Mouse (Mus musculus): Measurements from ENCODE around the gene Auts2. TPM values are rescaled to one million over a fixed set of nuclear protein-coding genes. Genes with fewer than 3 reads are reported as not detected.

Auts2 gene
- polyA plus RNA-seq, 1 experiment from 2014 or later, result 0.03 TPM

GRCm38 (mm10) chr5:131869711-131870499 lies 673.2 kb downstream of the Auts2 start:
- WGBS (ENCODE audit: missing documents), result 95% methylated on average over 11 of the region's 11 CpGs
- H3K4me3 ChIP-seq (ENCODE audit: inconsistent target), result no peak overlapping the region
- H3K79me2 ChIP-seq (ENCODE audit: inconsistent target), result no peaks in the 10 kb centered on the region
- H3K27ac ChIP-seq, result no peak overlapping the region
- H3K36me3 ChIP-seq (ENCODE audit: inconsistent target), result no peaks in the 10 kb centered on the region

GRCm38 (mm10) chr5:131865200-131865599 lies 677.9 kb downstream of the Auts2 start:
- no peak overlapping the region for H3K4me3 ChIP-seq (ENCODE audit: inconsistent target)
- H3K27ac ChIP-seq, result no peak overlapping the region
- no peaks in the 10 kb centered on the region for H3K79me2 ChIP-seq (ENCODE audit: inconsistent target)
- WGBS (ENCODE audit: missing documents), result 86% methylated on average over 5 of the region's 5 CpGs
- H3K36me3 ChIP-seq (ENCODE audit: inconsistent target), result no peaks in the 10 kb centered on the region

- Histone ChIP-seq H3K79me2 (ENCODE audit: inconsistent target) (no peaks in the 10 kb centered on the region), H3K27ac (no peak overlapping the region), H3K4me3 (ENCODE audit: inconsistent target) (no peak overlapping the region), H3K36me3 (ENCODE audit: inconsistent target) (no peaks in the 10 kb centered on the region)
- WGBS (ENCODE audit: missing documents), result 96% methylated on average over 5 of the region's 5 CpGs
Measured at GRCm38 (mm10) chr5:131857976-131858375, 685.2 kb downstream of the Auts2 start.

- Histone ChIP-seq H3K4me3 (ENCODE audit: inconsistent target) (no peak overlapping the region), H3K27ac (no peak overlapping the region), H3K79me2 (ENCODE audit: inconsistent target) (no peaks in the 10 kb centered on the region), H3K36me3 (ENCODE audit: inconsistent target) (no peaks in the 10 kb centered on the region)
- WGBS (ENCODE audit: missing documents), result 27% methylated on average over 8 of the region's 8 CpGs
Measured at GRCm38 (mm10) chr5:131855358-131855757, 687.8 kb downstream of the Auts2 start.

GRCm38 (mm10) chr5:131851597-131852453 lies 691.3 kb downstream of the Auts2 start:
- WGBS (ENCODE audit: missing documents), result 92% methylated on average over 20 of the region's 20 CpGs
- no peaks in the 10 kb centered on the region for H3K36me3 ChIP-seq (ENCODE audit: inconsistent target)
- H3K4me3 ChIP-seq (ENCODE audit: inconsistent target), result no peak overlapping the region
- H3K79me2 ChIP-seq (ENCODE audit: inconsistent target), result no peaks in the 10 kb centered on the region
- H3K27ac ChIP-seq, result no peak overlapping the region

- Histone ChIP-seq H3K36me3 (ENCODE audit: inconsistent target) (no peaks in the 10 kb centered on the region), H3K27ac (no peak overlapping the region), H3K79me2 (ENCODE audit: inconsistent target) (no peaks in the 10 kb centered on the region), H3K4me3 (ENCODE audit: inconsistent target) (no peak overlapping the region)
- WGBS (ENCODE audit: missing documents), result 90% methylated on average over 8 of the region's 8 CpGs
Measured at GRCm38 (mm10) chr5:131850632-131851335, 692.4 kb downstream of the Auts2 start.

GRCm38 (mm10) chr5:131849644-131850043 lies 693.5 kb downstream of the Auts2 start:
- no peaks in the 10 kb centered on the region for H3K79me2 ChIP-seq (ENCODE audit: inconsistent target)
- 96% methylated on average over 3 of the region's 3 CpGs for WGBS (ENCODE audit: missing documents)
- H3K27ac ChIP-seq, result no peak overlapping the region
- no peaks in the 10 kb centered on the region for H3K36me3 ChIP-seq (ENCODE audit: inconsistent target)
- H3K4me3 ChIP-seq (ENCODE audit: inconsistent target), result no peak overlapping the region

- Histone ChIP-seq H3K27ac (no peak overlapping the region), H3K4me3 (ENCODE audit: inconsistent target) (no peak overlapping the region), H3K79me2 (ENCODE audit: inconsistent target) (no peaks in the 10 kb centered on the region), H3K36me3 (ENCODE audit: inconsistent target) (no peaks in the 10 kb centered on the region)
- WGBS (ENCODE audit: missing documents), result 91% methylated on average over 9 of the region's 9 CpGs
Measured at GRCm38 (mm10) chr5:131844519-131844800, 698.7 kb downstream of the Auts2 start.

GRCm38 (mm10) chr5:131843766-131844518 lies 699.2 kb downstream of the Auts2 start:
- Histone ChIP-seq H3K79me2 (ENCODE audit: inconsistent target) (no peaks in the 10 kb centered on the region), H3K27ac (no peak overlapping the region), H3K36me3 (ENCODE audit: inconsistent target) (no peaks in the 10 kb centered on the region), H3K4me3 (ENCODE audit: inconsistent target) (no peak overlapping the region)
- 85% methylated on average over 9 of the region's 9 CpGs for WGBS (ENCODE audit: missing documents)

- Histone ChIP-seq H3K4me3 (ENCODE audit: inconsistent target) (no peak overlapping the region), H3K79me2 (ENCODE audit: inconsistent target) (no peaks in the 10 kb centered on the region), H3K36me3 (ENCODE audit: inconsistent target) (no peaks in the 10 kb centered on the region), H3K27ac (no peak overlapping the region)
- WGBS (ENCODE audit: missing documents), result 95% methylated on average over 12 of the region's 14 CpGs
Measured at GRCm38 (mm10) chr5:131839657-131840315, 703.4 kb downstream of the Auts2 start.

- Histone ChIP-seq H3K4me3 (ENCODE audit: inconsistent target) (no peak overlapping the region), H3K79me2 (ENCODE audit: inconsistent target) (no peaks in the 10 kb centered on the region), H3K36me3 (ENCODE audit: inconsistent target) (no peaks in the 10 kb centered on the region), H3K27ac (no peak overlapping the region)
- WGBS (ENCODE audit: missing documents), result 30% methylated on average over 10 of the region's 10 CpGs
Measured at GRCm38 (mm10) chr5:131839023-131839422, 704.1 kb downstream of the Auts2 start.

- no peak overlapping the region for H3K27ac ChIP-seq
- no peak overlapping the region for H3K4me3 ChIP-seq (ENCODE audit: inconsistent target)
- H3K79me2 ChIP-seq (ENCODE audit: inconsistent target), result no peaks in the 10 kb centered on the region
- no peaks in the 10 kb centered on the region for H3K36me3 ChIP-seq (ENCODE audit: inconsistent target)
- WGBS (ENCODE audit: missing documents), result 82% methylated on average over 6 of the region's 6 CpGs
Measured at GRCm38 (mm10) chr5:131838064-131838463, 705.1 kb downstream of the Auts2 start.

- no peak overlapping the region for H3K27ac ChIP-seq
- no peaks in the 10 kb centered on the region for H3K79me2 ChIP-seq (ENCODE audit: inconsistent target)
- no peak overlapping the region for H3K4me3 ChIP-seq (ENCODE audit: inconsistent target)
- WGBS (ENCODE audit: missing documents), result 85% methylated on average over 6 of the region's 6 CpGs
- H3K36me3 ChIP-seq (ENCODE audit: inconsistent target), result no peaks in the 10 kb centered on the region
Measured at GRCm38 (mm10) chr5:131836014-131836735, 707.0 kb downstream of the Auts2 start.
